Mouse (Mus musculus): ENCODE measurements around the gene Slc2a9.

GRCm38 (mm10) chr5:38422426-38422825, 80.5 kb downstream of the Slc2a9 start:
- TF ChIP-seq CTCF (IDR thresholded peaks at IDR 0.05; ENCODE audit: extremely low read depth, insufficient read depth, insufficient read length, insufficient replicate concordance) = no peak
- TF ChIP-seq POLR2A (IDR thresholded peaks at IDR 0.05; ENCODE audit: low read depth, low read length) = no peak

Measured in spleen, adult 2 months (tissue).